Mouse (Mus musculus) G1E (cell line): ENCODE data around the gene C1qbp. TPM values are rescaled to one million over a fixed set of nuclear protein-coding genes. Genes with fewer than 3 reads are reported as not detected.
A peak's percentile ranks its signal among the peaks of the same experiment; 100 is the strongest.

ENCODE experiments used
- ATAC-seq: 2 replicates; pipeline ENCODE4 v1.8.0; 2016; ENCODE audit warnings: mild to moderate bottlenecking; ENCODE audit not compliant: insufficient number of reproducible peaks, poor library complexity, low FRiP score, severe bottlenecking; ENCODE audit errors: extremely low read depth
- DNase-seq: peaks from one replicate; pipeline ENCODE4 v3.0.0; 2012; ENCODE audit warnings: low spot score
- H3K27me3 ChIP-seq: 2 replicates; pipeline ENCODE4 v1.6.1; 2012; ENCODE audit warnings: mild to moderate bottlenecking, low read length, inconsistent platforms; ENCODE audit not compliant: insufficient read depth
- H3K36me3 ChIP-seq: replicated peaks from 2 replicates; pipeline ENCODE3; 2012; ENCODE audit warnings: mild to moderate bottlenecking, inconsistent platforms
- H3K4me1 ChIP-seq: 2 replicates; pipeline ENCODE4 v1.6.1; 2012; ENCODE audit warnings: low read depth, low read length, inconsistent platforms, mixed read lengths; ENCODE audit not compliant: insufficient read depth
- H3K4me3 ChIP-seq: 2 replicates; pipeline ENCODE4 v1.5.1; 2012; ENCODE audit warnings: low read depth, mild to moderate bottlenecking, inconsistent platforms, low read length, moderate library complexity, mixed read lengths
- H3K9me3 ChIP-seq: replicated peaks from 2 replicates; pipeline ENCODE4 v1.6.1; 2012; ENCODE audit warnings: inconsistent platforms
- CTCF ChIP-seq: IDR thresholded peaks from 2 replicates; pipeline ENCODE4 v1.5.1; 2012; ENCODE audit warnings: low read depth, low read length, inconsistent platforms, mixed read lengths
- GATA1 ChIP-seq: IDR thresholded peaks from 2 replicates; pipeline ENCODE4 v1.6.1; 2012; ENCODE audit warnings: borderline replicate concordance, low read length, inconsistent platforms, mixed read lengths
- GATA2 ChIP-seq: IDR thresholded peaks from 2 replicates; pipeline ENCODE4 v1.6.1; 2012; ENCODE audit warnings: low read depth, low read length, inconsistent platforms, borderline replicate concordance
- POLR2AphosphoS5 ChIP-seq: IDR thresholded peaks from 2 replicates; pipeline ENCODE4 v1.6.1; 2012; ENCODE audit warnings: low read depth, low read length, inconsistent platforms; ENCODE audit not compliant: insufficient replicate concordance
- TAL1 ChIP-seq: conservative IDR thresholded peaks from 2 replicates; pipeline ENCODE4 v1.6.1; 2012; ENCODE audit warnings: low read depth, low read length, inconsistent platforms, mixed read lengths
- polyA plus RNA-seq: library from polyadenylated mRNA; stranded (reverse); fragments of >175 nt; gene quantifications from 2 replicates; pipeline ENCODE4 v1.2.3, GENCODE M21; 2012
- total RNA-seq, 2 experiments: library from RNA; stranded (forward) in 1 of 2; stranded (reverse) in 1 of 2; fragments of 200-1000 nt in 1 of 2; fragments of >200 nt in 1 of 2; fragmentation: Nextera tagmentation in 1 of 2; gene quantifications; 2 replicates each; pipeline ENCODE4 v1.2.3; 2014 to 2017

Gene C1qbp
- total and polyA plus RNA-seq, 3 experiments, result 75.2 to 753 (median 271) TPM

- no peak for DNase-seq
- TF ChIP-seq POLR2AphosphoS5, result no peak
- no peak for TF ChIP-seq GATA1
- TF ChIP-seq GATA2, result no peak
- TF ChIP-seq CTCF, result no peak
- TF ChIP-seq TAL1, result no peak
- H3K4me3 ChIP-seq, result no peak overlapping the region
- H3K36me3 ChIP-seq, result peaks cover 93% of the 10 kb centered on the region
- peaks cover 84% of the 10 kb centered on the region for H3K4me1 ChIP-seq
- no peaks in the 10 kb centered on the region for H3K27me3 ChIP-seq
- H3K9me3 ChIP-seq, result no peaks in the 10 kb centered on the region
- ATAC-seq, result no peak
Measured at GRCm38 (mm10) chr11:70977293-70977692, 5.5 kb downstream of the C1qbp start.

GRCm38 (mm10) chr11:70975193-70975592 is 7.6 kb downstream of the C1qbp start:
- Histone ChIP-seq H3K9me3 (peaks cover 4% of the 10 kb centered on the region; the same call in 1 of the 2 replicates), H3K4me3 (no peak overlapping the region), H3K36me3 (peaks cover 87% of the 10 kb centered on the region), H3K27me3 (no peaks in the 10 kb centered on the region), H3K4me1 (peaks cover 85% of the 10 kb centered on the region)
- no peak for DNase-seq
- no peak for TF ChIP-seq TAL1
- 0 out of 2 replicates have a peak, but pooled peaks have one; percentile 19 for TF ChIP-seq POLR2AphosphoS5
- ATAC-seq, result no peak

DNA sequence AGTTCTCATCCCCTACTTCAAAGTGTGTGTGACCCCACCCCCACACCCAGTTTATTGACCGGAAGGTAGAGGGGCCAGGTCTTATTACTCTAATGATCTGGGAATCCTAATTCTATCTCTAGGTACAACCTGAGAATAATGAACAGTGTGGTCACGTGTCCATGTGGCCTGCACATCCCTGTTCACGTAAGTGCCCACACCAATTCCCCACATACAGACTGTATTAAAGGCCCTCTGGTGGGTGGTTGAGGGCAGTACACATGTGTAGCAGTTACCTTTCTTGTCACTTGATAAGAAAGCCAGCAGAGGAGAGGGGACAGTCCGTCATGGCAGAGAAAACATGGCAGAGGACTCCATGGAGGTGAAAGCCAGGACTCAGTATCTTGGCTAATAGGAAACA is 8.9 kb downstream of the C1qbp start:
- peaks cover 73% of the 10 kb centered on the region for H3K4me1 ChIP-seq
- ATAC-seq (no peak), DNase-seq (no peak)
- H3K9me3 ChIP-seq, result peaks cover 4% of the 10 kb centered on the region; the same call in 1 of the 2 replicates
- peak; percentile 33 for TF ChIP-seq CTCF
- TF ChIP-seq GATA1, result no peak
- no peaks in the 10 kb centered on the region for H3K27me3 ChIP-seq
- H3K36me3 ChIP-seq, result peaks cover 74% of the 10 kb centered on the region
- H3K4me3 ChIP-seq, result no peak overlapping the region

- H3K4me3 ChIP-seq, result no peak overlapping the region
- peaks cover 67% of the 10 kb centered on the region for H3K36me3 ChIP-seq
- peaks cover 4% of the 10 kb centered on the region; the same call in 1 of the 2 replicates for H3K9me3 ChIP-seq
- ATAC-seq (no peak), DNase-seq (no peak)
- no peaks in the 10 kb centered on the region for H3K27me3 ChIP-seq
- peaks cover 67% of the 10 kb centered on the region for H3K4me1 ChIP-seq
- TF ChIP-seq CTCF (no peak), GATA2 (no peak), POLR2AphosphoS5 (no peak), GATA1 (no peak), TAL1 (no peak)
Measured at GRCm38 (mm10) chr11:70972586-70972985, 10.2 kb downstream of the C1qbp start.

DNA sequence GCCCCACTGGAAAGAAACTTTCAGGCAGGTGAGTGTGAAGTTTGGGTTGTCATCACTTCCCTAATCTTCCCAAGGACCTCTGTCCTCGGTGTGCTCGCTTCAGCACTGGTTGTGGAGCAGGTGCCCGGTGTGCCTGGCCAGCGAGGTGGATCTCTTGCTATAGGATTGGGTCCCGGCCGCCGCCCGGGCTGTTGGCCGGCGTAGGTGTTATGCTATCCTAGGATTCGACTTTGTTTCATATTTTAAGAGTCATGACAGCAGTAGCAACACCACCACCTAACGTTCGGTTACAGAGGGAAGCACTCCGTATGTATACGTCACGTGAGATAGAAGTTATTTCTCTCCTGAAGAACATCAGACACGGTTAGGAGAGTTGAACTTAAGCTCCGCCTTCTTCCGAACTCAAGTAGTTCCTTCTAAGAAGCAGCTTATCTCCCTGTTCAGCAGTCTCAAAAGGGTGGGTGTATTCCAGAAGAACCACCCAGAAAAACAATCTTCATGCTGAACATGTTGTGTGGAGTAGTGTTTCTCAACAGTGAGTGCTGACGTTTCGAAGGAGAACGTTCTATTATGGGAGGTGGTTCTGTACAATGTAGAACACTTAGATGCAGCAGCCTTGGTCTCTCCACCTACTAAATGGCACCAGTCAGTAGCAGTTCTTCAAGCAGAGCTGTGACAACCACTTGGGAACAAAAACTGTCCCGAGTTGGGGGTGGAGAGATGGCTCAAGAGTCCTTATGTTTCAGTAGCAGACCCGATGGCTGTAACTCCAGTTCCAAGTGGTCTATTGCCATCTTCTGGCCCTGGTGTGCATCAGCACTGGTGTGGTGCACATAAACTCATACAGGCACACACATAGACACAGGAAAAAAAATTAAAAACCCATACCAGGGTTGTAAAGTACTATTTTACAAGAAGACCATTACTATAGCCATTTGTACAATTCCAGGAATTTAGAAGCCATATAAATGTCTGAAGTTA is 12.0 kb downstream of the C1qbp start:
- Histone ChIP-seq H3K9me3 (peaks cover 4% of the 10 kb centered on the region; the same call in 1 of the 2 replicates), H3K36me3 (peaks cover 60% of the 10 kb centered on the region), H3K4me1 (peaks cover 53% of the 10 kb centered on the region), H3K27me3 (no peaks in the 10 kb centered on the region), H3K4me3 (peak overlapping the region; percentile 97)
- peak; percentile 78 for DNase-seq
- TF ChIP-seq TAL1 (peak; percentile 71), CTCF (no peak)
- peak; percentile 61 for ATAC-seq

- DNase-seq, result peak; percentile 98
- peaks cover 60% of the 10 kb centered on the region for H3K36me3 ChIP-seq
- H3K4me1 ChIP-seq, result peaks cover 48% of the 10 kb centered on the region
- peak within 1 kb of the TSS; percentile 97 for H3K4me3 ChIP-seq
- TF ChIP-seq POLR2AphosphoS5, result no peak
- TF ChIP-seq TAL1, result no peak
- TF ChIP-seq CTCF, result no peak
- no peak for TF ChIP-seq GATA1
- TF ChIP-seq GATA2, result no peak
- H3K9me3 ChIP-seq, result peaks cover 4% of the 10 kb centered on the region; the same call in 1 of the 2 replicates
- peak; percentile 82 for ATAC-seq
- H3K27me3 ChIP-seq, result no peaks in the 10 kb centered on the region
Measured at GRCm38 (mm10) chr11:70969821-70970559, 12.8 kb downstream of the C1qbp start, which contains the start of the genes Nup88 and Rpain. Nup88 (minus strand) TSS chr11:70969973. Rpain (plus strand) TSS chr11:70970213.
